Mouse (Mus musculus) adrenal gland, adult 8-10 months (tissue): ENCODE measurements around the gene Cntnap4. TPM values are rescaled to one million over a fixed set of nuclear protein-coding genes. Genes with fewer than 3 reads are reported as not detected.

Experiments
- DNase-seq: peaks from one replicate; pipeline ENCODE4 v3.0.0; 2022
- total RNA-seq, 4 experiments: library from RNA; stranded (reverse); gene quantifications; 2 replicates each; pipeline ENCODE4 v1.2.4; 2022

The Cntnap4 gene
- not detected for total RNA-seq

DNA sequence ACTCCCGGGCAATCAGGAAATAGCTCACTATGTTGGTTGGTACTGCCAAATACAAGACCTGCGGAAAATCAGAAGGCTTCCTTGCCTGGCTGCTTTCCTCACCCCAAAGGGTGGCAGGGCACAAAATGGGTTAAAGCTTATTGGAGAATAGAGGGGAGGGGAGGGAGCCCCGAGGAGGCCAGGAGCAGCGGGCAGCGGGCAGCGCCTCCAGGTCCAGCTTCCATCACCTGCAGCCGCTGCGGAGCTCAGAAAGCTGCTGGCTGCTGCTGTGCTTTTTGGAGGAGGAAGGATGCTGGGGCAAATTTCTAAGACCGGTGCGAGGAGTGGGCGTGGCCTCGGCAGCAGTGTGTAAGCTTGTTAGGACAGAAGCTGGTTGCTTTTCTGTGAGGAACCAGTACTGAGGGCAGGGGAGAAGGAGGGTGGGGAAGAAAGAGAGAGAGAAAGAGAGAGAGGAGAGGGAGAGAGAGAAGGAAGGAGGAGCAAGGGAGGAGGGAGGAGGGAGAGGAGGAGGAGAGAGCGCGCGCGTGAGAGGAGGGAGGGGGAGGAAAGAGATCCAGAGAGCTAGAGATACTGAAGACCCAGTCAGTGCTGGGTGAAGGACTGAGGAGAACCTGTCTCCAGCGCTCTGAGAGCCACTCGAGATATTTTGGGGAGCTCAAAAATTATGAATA, at the start of gene Cntnap4:
TSS of gene Cntnap4 (plus strand) at position 573 of the 671 bp plus-strand sequence.
- DNase-seq = no peak

DNA sequence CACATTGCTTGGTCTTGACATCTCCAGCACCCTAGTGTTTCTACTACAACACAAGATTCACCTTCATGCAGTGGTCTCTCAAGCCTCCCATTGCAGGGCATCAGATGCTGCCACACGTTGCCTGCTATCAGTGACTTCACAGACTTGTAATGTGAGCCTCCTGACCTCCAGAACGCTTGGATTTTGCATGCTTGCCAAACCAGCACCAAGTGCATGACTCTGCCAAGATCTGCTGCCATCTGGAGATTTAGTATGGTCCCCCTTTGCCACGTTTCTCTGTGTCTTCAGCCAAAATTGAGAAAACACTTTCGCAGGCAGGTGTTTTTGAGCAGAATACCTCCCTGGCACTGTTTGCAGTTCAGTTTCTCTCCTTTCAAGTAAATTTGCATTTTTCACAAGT, 12.5 kb upstream of the Cntnap4 start:
- no peak for DNase-seq

DNA sequence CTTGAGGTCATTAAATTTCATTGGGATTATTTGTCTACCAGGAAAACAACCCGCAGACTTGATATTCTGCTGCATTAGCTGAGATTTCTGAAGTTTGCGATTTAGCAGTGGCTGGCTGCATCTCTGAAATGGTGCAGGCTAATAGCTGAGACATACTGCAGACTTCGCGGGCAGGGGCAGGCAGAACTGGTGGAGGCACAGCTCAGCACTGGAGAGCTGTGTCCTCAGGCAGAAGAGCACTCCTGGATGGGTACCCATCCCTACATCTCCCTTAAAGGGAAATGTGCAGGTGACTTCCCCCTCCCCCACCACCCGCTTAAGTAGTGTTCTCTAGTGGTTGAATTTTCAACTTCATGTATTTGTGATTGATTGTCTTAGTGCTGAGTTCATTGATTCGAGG, 698 bp downstream of the Cntnap4 start:
- no peak for DNase-seq

DNA sequence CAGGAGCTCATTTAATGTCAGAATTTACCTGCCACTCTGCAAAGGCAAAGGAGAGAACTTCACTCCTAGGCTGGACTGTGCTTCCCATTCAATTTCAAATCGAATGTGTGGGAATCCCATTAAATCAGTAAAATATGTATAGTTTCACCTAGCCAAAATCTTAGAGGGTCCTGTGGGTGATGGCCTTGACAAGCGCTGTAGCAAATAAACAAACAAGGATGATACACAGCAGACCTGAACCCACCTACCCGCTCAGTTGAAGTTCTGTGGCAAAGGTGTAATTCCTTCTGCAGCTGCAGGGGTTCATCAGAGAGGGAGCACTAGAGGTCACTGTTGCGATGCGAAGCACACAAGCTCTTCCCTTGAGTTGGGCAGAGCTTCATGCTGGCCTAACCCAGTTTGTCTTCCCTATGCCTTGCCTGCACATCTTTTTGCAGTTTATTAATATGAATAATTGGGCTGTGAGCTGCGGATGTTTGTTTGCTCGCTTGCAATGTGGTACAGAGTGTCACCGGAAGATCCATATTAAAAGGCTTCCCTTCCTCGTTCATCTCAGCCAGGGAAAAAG, 1.6 kb downstream of the Cntnap4 start:
- DNase-seq = peak; percentile 7

DNA sequence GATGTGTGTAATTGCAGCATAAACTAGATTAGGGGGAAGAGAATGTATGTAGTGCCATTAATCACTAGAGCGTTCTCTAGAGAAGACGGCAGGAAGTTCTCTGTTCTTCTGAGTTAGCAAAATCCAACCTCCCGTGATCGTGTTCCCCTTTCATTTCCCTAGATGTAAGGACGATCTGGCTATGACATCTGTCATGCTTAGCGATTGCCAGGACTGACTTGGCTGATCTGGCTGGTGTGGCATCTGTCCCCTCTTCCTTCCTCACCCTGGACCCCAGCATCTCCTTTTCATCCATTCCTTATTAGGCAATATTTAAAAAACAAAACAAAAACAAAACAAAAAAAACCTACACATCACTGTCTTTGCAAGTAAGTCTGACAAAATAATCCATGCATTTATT, 11.6 kb downstream of the Cntnap4 start:
- no peak for DNase-seq

DNA sequence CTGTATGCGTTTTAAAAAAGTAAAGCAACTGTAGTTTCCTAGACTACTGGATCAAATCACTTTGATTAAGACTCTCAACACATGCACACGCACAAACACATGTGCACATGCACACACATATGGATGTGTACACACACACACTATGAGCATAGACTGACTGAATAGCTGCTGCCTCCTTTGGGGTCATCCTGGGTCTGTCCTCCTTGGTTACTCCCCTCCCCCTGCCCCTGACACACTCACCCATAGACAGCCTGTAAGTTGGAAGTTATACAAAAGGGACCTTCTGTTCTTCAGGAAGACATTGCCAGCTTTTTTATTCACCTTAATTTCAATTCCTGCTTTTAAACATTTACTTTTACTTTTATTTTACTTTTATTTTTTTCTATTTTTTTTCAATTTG, 13.6 kb downstream of the Cntnap4 start:
- no peak for DNase-seq

DNA sequence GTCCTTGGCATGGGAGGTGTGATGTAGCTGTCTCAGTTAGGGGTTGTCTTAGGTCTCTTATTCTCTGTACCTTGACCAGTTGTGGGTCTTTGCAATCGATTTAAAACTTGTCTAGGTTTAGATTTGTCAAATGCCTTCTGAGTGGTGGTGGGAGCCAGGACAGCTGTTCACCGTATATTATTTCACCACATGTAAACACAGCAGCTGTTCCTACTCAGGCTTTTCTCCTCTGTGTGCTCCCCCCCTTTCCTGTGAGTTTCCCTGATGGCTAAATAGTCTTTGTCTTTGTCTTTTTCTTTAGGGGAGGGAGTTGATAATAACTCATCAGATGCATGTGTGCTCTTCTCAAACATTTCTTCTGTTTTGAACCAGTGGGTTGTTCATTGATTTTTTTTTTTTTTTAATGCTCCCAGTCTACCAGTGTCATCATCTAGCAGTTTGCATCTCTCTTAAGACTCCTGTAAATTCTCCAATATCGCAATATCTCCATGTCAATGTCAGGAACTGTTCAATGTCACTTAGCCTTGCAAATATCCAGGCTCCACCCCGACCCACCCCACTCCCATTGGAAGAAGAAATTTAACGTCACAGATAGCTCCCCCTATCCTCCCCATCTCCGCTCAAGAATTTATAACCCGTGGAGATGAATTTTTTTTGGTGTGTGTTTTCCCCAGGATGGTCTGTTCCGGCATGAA, 18.7 kb downstream of the Cntnap4 start:
- DNase-seq = no peak

DNA sequence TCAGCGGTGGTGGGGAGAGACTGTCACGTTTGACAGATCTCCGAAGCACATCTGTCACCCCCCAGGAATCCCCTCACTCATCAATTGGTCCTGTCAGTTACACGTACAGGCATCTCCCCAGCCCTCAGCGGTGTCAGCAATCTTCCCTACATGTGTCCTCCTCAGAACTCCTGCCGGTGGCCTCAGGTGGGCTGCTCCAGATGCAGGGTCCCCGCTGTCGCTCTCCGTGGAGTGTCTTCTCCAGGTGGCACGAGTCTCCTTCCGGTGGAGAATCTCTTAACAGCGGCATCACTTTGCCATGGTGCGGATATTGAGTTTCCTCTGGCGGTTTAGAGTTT, 19.2 kb downstream of the Cntnap4 start:
- no peak for DNase-seq

DNA sequence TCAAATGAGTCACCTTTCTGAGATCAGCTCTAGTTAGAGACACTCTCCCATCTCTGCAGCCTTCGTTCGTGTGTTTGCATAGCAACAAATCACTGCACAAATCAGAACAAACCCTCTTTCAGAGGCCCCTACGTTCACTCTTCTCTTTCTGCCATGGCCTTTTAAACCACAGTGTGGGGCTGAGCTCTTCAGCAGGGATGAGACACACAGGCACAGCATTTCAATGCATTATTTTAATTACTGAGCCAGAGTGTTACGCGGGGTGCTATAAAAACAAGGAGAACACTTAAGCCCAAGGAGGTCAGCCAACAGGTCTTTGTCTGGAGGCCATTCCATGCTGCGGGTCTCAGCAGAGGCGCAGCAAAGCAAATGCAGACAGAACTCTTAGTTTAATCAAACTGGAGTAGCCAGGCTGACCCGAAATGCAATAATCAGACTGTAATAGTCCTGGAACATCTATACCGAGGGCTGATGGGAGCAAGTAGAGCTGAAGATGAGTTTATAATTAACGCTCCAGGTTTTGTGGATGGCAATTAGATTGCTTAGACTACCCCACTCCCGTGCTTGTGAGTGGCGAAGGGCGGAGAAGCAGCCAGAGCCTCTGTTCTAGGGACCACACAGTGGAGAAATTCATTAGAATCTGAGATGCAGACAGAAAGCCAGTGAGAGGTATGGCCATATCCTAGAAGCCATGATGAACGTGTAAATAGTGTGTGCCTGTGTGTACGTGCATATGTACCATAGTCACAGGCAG, 26.4 kb downstream of the Cntnap4 start:
- DNase-seq = no peak

DNA sequence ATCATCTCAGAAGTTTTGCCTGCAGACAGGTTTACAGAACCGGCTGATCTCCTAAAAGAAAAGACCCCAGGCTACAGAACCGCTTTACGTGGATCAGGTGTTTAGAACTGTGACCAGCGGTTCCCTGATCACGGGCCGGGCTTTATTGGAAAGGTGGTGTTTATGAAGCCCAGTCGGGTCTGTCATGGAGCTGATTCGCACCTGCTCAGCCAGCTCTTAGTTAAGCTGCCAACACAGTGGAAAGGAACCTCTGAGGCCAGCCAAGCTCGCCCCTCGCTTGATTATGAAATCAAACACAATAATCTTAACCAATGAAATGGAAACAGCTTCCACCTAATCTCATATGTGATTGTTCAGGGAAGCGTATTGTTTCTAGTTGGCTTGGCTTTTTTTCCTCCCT, 30.1 kb downstream of the Cntnap4 start:
- DNase-seq = no peak

DNA sequence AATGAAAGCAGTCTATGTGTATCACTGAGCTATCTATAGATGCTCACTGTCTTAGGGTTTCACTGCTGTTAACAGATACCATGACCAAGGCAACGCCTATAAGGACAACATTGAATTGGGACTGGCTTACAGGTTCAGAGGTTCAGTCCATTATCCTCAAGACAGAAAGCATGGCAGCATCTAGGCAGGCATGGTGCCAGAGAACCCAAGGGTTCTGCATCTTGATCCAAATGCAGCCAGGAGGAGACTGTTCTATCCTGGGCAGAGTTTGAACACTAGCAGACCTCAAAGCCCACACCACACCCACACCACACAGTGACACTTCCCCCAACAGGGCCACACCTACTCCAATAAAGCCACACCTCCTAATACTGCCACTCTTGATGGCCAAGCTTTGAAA, 31.3 kb downstream of the Cntnap4 start:
- DNase-seq = no peak

DNA sequence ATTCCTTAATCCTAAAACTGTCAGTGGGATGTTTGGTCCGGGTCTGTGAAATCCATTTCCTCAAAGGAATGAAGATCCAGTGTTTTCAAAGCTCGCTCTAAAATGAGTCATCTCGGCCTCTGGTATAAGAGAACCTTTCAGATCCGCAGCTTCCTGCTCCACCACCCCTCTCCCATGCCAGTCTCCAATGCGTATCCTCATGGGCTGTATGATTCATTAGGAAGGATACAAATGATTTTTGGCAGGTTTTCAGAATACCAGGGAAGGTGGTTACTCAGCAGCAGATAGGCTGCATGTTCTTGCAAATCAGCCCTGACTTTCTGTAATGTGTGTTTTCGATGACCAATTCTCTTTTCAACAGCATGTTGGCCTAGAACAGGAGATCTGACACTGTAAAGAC, 40.3 kb downstream of the Cntnap4 start:
- peak; percentile 11 for DNase-seq

DNA sequence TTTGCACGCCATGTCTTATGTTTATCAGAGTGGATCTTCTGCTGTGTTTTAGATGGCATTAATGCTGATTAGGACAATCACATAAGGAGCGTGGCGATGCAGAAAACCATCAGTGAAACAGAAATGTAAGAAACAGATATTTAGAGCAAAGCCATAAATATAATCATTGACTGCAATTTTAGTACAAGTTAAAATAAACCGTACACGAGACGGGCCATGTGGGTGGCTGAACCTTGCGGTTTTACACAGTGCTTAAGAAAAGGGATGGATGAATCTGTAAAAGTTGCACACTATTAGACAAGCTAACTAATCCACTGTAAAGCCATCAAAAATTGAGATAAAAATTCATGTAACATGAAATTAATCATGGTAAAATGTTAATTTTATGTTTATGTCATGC, 58.9 kb downstream of the Cntnap4 start:
- no peak for DNase-seq

DNA sequence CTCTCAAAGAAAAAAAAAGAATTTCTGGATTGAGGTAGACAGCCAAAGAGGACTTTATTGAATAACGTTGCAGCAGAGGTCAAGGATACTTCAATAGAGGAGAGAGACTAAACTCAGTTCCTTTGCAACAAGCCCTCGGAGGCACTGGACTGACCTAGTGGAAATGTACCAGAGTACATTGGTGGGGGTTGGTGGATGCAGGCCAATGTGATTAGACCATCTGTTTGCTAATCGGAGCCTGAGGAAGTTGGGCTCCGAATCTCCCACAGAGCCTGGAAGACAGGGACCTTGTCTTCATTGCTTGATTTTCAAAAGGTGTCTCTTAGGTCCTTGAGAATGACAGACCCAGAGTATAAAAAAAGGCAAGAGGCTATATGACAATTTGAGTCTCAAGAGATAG, 82.8 kb downstream of the Cntnap4 start:
- no peak for DNase-seq

DNA sequence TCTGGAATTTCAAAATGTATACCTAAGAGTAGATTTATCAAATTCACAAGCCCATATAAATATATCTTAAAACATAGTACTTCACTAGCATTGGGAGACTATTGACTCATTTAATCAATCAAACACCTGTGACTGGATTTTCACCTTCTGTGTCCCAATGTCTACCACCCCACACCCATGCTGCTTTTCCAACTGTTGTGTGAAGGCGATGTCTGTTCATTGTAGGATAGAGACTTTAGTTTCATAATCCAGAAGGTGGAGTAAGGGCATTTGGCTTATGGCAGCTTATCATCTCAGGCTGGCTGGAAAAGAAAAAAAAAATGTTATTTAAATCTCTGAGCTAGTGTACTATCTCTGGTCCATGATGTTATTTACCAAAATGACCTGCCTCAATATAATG, 83.4 kb downstream of the Cntnap4 start:
- DNase-seq = no peak

DNA sequence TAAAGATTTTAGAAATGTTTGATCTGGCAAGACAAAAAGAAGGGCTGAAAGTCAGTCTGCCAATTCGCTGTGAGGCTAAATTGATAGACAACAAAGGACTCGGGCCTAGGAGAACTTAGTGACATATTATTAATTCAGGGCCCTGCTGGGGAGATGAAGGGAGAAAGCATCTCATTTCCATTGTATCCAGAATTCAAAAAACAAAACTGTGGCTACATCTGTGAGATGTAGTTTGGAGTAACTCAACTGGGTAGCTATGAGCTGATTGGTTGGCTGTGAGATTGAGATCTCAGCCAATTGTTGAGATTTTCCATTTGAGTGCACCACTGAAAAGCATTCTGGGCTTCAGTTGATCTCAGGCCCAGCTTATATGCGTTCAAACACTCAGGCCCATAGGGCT, 84.2 kb downstream of the Cntnap4 start:
- no peak for DNase-seq

DNA sequence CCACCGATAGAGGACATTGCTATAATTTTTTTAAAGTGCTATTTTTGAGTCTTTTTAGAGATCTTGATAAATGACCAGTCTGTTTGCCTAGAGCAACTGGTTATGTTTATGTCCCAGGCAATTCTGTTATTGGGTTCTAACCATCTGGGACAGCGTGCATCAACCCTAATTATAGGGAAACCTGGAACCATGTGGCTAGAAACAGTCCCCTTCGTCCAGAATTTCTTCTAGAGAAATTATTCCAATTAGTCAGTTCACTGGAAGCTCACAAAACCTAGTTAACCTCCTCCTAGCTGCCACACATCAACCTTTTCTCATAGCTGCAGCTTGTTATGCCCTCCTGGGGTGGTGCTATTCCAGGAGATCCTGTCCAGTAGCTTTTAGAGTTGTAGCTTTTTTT, 94.2 kb downstream of the Cntnap4 start:
- no peak for DNase-seq

DNA sequence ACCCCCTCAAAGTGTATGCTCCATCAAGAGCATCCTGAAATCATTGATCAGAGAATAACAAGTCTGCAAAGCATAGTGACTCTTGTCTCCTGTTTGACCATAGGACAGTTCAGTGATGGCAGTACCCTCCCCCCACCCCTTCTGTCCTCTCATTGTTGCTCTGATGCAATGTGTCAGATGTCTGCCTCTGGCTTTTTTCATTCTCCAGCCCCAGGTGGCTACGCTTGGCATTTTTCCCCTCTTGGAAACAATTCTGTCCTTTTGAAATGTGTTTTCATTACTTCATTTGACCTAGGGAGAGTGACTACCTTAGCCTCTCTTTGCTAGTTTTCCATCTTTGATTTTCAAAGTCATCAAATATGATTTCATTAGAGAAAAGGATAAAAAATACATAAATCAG, 104.8 kb downstream of the Cntnap4 start:
- DNase-seq = no peak

DNA sequence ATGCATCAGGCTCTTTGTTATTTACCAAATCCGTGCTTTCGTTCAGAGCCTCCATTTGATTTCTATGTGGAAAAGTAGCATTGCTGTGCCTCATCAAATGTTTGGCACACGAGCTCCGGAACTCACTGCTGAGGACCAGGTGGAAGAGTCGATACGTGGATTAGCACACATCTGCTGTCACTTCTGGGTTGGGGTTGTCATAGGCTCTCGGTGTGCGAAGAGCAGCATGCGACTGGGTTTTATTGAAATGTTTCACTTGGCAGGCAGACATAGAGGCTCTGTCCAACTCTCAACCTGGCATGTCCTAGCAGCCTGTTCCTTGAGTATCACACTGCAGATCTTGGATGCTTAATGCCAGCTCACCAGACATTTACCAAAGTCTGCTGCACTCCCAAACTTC, 111.9 kb downstream of the Cntnap4 start:
- DNase-seq = no peak

DNA sequence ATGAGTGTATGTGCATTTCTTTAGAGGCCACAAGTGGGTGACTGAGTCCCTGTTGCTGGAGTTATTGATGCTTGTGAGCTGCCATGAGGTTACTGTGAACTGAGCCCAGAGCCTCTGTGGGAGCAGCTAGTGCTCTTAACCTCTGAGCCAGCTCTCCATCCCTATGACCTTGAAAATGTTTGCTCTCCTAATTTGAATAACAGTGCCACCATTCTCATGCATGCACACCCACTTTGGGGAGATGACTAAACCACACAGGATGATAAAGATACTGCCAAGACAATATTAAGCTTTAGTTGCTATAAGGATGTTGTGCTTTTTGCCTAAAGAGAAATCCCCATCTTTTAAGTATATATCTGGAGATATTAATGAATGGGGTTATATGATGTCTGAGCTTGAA, 125.9 kb downstream of the Cntnap4 start:
- DNase-seq = no peak

DNA sequence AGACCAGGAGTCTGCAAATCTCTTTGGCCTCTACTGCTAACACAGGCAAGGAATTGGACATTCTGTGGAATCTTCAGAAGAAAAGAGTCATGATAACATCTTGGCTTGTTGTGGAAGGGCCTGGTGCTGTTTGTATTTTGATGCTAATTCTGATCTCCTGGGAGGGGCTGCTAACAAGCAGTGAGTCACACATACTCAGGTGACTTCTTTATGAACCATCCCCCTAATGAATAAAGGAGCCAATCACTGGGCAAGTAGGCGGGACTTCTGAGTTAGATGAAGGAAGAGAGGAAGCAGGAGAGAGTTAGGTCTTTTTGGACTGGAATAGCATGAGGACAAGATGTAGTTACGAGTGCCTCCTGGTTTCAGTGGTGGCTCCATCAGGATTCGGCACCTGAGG, 128.3 kb downstream of the Cntnap4 start:
- no peak for DNase-seq

DNA sequence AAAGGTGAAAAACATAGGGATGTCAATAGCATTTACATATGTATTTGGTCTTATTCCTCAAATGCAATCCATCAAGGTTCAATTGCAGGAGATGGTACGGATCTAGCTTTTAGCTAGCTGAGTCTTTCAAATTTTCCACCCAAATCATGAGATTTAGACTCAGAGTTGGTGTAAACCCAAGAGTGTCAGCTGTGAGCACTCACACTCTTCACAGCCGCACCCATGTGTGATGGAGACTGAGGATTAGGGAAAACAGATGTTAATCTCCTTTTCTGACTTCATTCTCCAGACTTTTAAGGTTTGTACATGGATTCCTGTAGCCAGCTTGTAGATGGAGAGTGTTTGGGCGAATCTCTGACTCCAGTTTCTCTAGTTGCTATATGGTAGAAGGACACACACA, 147.1 kb downstream of the Cntnap4 start:
- no peak for DNase-seq

DNA sequence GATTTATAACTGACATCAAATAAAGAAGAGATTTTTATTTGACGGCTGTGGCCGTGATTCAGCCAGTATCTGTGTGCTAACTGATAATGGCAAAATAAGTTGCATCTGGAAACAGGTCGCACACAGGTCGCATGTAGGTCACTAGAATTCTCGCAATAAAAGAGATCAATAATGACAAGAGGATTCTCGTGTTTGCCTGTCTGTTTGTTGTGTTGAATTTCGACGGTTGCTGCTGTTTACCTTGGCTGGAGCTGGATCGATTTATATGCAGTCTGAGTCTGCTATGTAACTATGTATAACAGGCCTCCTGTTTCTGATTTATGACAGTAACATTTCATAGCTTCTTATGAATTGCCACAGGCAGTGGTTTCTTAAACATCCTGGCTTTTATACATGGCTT, 155.1 kb downstream of the Cntnap4 start:
- no peak for DNase-seq
